Mouse (Mus musculus) hindbrain, embryonic 12.5 days (tissue): ENCODE results near the gene Celf2. TPM values are rescaled to one million over a fixed set of nuclear protein-coding genes. Genes with fewer than 3 reads are reported as not detected.
A peak's percentile ranks its signal among the peaks of the same experiment; 100 is the strongest.

Experiments used
- ATAC-seq: fragments of 200-750 bp; cut with Nextera tagmentation; 2 replicates; pipeline ENCODE4 v1.8.0; 2017; ENCODE audit warnings: moderate TSS enrichment; ENCODE audit not compliant: low FRiP score
- H3K27ac ChIP-seq: fragments of 300-500 bp; sonication (generic); 2 replicates; pipeline ENCODE4 v1.5.1; 2016; ENCODE audit warnings: mild to moderate bottlenecking
- H3K27me3 ChIP-seq: fragments of 300-500 bp; sonication (generic); 2 replicates; pipeline ENCODE4 v1.6.1; 2016; ENCODE audit warnings: mild to moderate bottlenecking
- H3K36me3 ChIP-seq: fragments of 300-500 bp; sonication (generic); 2 replicates; pipeline ENCODE4 v1.6.1; 2016; ENCODE audit warnings: mild to moderate bottlenecking
- H3K4me1 ChIP-seq: fragments of 300-500 bp; sonication (generic); 2 replicates; pipeline ENCODE4 v1.6.1; 2016
- H3K4me2 ChIP-seq: fragments of 300-500 bp; sonication (generic); replicated peaks from 2 replicates; pipeline ENCODE4 v1.6.1; 2016; ENCODE audit warnings: mild to moderate bottlenecking
- H3K4me3 ChIP-seq: fragments of 300-500 bp; sonication (generic); 2 replicates; pipeline ENCODE4 v1.5.1; 2016; ENCODE audit warnings: mild to moderate bottlenecking
- H3K9ac ChIP-seq: fragments of 300-500 bp; sonication (generic); 2 replicates; pipeline ENCODE4 v1.6.1; 2016; ENCODE audit warnings: mild to moderate bottlenecking, moderate library complexity
- H3K9me3 ChIP-seq: fragments of 300-500 bp; sonication (generic); replicated peaks from 2 replicates; pipeline ENCODE4 v1.6.1; 2016; ENCODE audit warnings: mild to moderate bottlenecking
- WGBS: fragments of 180-500 bp; shearing (Covaris S2); methylation state at CpG from one replicate; pipeline ENCODE4 v1.1.7; 2016; 5-methylcytosine and 5-hydroxymethylcytosine counted together
- polyA plus RNA-seq: library from polyadenylated mRNA; unstranded; fragments of >200 nt; fragmentation: Nextera tagmentation; extraction: Ambion mirVana; gene quantifications from 2 replicates; pipeline ENCODE4 v1.2.1, GENCODE M21; 2016

The Celf2 gene
- polyA plus RNA-seq, 1 experiment from 2014 or later = 108 TPM

DNA sequence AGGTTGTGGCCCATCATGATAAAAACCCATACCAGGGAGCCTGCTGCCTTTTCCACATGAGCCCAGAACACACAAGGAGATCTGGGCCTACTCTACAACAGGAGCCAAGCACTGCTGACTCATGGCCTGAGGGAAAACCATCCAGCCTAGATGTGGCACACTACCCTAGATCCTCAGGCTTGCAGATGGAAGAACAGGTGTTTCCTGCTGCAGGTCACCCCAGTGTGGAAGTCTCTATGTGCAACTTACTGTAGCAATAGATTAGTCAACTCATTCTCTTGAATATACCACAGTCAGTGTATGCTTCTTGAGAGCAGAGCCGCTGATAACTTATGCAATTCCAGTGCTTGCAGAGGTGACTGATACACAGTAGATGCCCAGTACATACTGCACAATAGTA lies 612.5 kb downstream of the Celf2 start:
- Histone ChIP-seq H3K9me3 (no peaks in the 10 kb centered on the region), H3K4me1 (no peaks in the 10 kb centered on the region), H3K9ac (no peak overlapping the region), H3K27ac (no peak overlapping the region), H3K27me3 (no peaks in the 10 kb centered on the region), H3K4me3 (no peak overlapping the region), H3K4me2 (no peak overlapping the region), H3K36me3 (no peaks in the 10 kb centered on the region)
- WGBS = 91% methylated on average over 1 of the region's 1 CpGs
- no peak for ATAC-seq

DNA sequence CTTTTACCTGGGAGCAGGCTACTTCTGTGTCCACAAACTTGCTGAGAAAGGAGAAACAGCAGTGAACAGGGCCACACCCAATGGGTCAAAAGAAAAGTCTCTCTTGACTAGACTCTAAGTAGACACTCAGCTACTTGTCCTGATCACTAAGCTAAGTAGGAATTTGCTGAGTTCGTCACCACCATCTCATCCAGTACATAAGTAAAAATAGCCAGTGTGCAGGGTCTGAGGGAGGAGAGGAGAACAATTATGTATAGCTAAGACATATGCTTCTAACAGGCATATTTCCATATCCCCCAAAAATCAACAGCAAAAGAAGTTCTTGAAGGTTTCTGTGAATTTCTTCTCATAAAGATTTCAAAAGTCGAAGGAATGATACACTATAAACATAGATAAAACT lies 615.8 kb downstream of the Celf2 start:
- Histone ChIP-seq H3K27ac (no peak overlapping the region), H3K4me2 (no peak overlapping the region), H3K9ac (no peak overlapping the region), H3K4me1 (no peaks in the 10 kb centered on the region), H3K36me3 (no peaks in the 10 kb centered on the region), H3K27me3 (no peaks in the 10 kb centered on the region), H3K4me3 (no peak overlapping the region), H3K9me3 (no peaks in the 10 kb centered on the region)
- ATAC-seq = no peak
- 84% methylated on average over 2 of the region's 2 CpGs for WGBS

DNA sequence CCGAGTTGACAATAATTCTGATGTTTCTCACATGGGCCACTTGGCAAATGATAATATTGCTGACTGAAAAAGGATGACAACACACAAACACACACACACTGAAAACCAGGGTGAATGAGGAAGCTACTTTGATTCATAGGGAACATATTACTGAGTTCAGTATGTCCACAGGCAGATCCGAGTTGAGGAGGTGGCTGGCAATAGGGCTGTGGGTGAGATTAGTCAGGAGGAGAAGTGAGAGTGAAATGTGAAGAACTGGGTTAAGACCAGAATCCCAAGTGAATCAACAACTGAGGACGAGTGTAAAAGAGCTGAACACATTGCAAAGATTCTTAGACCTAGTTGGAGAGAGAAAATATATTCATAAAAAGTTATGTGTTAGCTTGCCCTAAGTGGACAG lies 616.3 kb downstream of the Celf2 start:
- no peak overlapping the region for H3K4me2 ChIP-seq
- no peak overlapping the region for H3K9ac ChIP-seq
- H3K27me3 ChIP-seq = no peaks in the 10 kb centered on the region
- H3K4me3 ChIP-seq = no peak overlapping the region
- H3K4me1 ChIP-seq = no peaks in the 10 kb centered on the region
- H3K36me3 ChIP-seq = no peaks in the 10 kb centered on the region
- WGBS = 78% methylated on average over 3 of the region's 3 CpGs
- ATAC-seq = no peak
- no peak overlapping the region for H3K27ac ChIP-seq
- H3K9me3 ChIP-seq = no peaks in the 10 kb centered on the region

DNA sequence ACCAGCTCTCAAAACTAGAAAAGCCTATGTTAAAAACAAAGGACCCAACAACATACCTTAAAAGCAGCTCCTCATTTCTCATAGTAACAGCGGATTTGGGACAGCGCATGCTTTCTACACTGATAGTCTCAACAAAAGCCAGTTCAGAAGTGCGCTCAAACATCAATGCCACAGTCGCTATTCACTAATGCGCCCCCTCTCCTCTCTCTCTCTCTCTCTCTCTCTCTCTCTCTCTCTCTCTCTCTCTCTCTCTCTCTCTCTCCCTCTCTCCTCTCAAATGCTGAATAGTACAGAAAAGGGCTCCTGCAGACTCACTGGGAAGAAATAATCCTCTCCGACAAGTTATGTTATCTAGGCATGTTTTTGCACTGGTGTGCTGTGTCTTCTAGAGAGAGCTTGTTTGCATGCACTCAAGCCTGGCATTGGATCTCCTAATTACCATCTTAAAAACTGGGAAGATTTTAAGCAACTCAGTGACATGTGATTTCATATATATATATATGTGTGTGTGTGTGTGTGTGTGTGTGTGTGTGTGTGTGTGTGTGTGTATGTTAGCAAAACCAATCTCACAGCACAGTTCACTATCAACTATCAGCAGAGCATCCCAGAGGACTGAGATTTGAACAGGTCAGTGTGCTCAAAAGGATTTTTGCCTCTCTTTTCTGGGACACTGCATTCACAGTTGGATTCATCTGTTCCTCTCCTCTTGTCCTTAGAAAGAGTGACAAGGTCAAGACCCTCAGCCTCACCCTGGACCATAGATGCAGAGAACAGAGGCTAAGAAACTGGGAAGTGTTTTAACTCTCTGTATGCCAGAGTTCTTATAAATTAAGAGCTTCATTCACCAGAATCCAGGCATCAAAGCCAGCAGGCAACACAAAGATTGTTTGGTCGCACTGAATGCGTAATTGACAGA lies 624.3 kb downstream of the Celf2 start:
- no peaks in the 10 kb centered on the region for H3K27me3 ChIP-seq

DNA sequence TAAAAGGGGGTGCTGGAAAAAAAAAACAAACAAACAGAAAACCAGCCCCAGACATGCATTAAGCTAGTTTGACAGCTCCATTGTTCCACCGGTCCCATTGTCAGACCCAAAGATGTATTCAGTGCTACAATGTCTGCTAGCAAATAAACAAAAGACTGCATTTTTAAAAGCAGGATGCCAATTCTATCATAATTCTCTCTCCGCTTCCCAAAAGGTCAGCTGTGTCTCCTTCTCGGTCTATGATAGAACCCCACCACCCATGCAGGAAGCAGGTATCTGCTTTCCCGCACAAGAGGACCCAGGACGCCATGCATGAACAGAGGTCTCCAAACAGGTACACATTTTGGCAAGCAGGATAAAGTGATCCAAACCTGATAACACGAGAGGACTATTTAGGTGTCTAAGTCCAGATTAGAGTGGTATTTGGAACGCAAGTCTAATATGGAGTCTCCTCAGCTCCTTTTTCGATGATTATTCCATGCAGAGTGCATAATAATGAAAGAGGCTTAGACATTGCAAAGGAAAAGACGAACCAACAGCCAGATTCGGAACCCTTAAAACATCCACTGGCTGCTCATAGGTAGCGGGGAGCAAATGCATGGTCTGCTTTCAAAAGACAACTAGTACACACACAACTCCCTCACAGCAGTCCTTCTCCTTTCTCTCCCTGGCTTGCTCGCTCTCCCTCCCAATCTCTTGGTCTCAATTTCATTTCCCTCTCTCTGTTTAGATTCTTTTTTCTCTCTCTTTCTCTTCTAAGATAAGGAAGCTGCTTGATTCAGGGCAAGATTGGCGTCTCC lies 625.2 kb downstream of the Celf2 start:
- Histone ChIP-seq H3K4me3 (peak overlapping the region; percentile 52), H3K27me3 (no peaks in the 10 kb centered on the region), H3K9me3 (no peaks in the 10 kb centered on the region), H3K9ac (peak overlapping the region; percentile 75), H3K27ac (peak overlapping the region; percentile 93), H3K36me3 (no peaks in the 10 kb centered on the region), H3K4me2 (peak overlapping the region; percentile 49), H3K4me1 (peaks cover 22% of the 10 kb centered on the region)
- peak; percentile 61 for ATAC-seq
- WGBS = 23% methylated on average over 13 of the region's 13 CpGs

More for the DNA sequence above, 624.3 kb downstream of the Celf2 start:
- H3K4me3 ChIP-seq = peak overlapping the region; percentile 52
- 18% methylated on average over 8 of the region's 8 CpGs for WGBS
- peak overlapping the region; percentile 75 for H3K9ac ChIP-seq
- peak; percentile 71 for ATAC-seq
- H3K4me1 ChIP-seq = peaks cover 22% of the 10 kb centered on the region
- H3K9me3 ChIP-seq = no peaks in the 10 kb centered on the region
- H3K27ac ChIP-seq = peak overlapping the region; percentile 93
- peak overlapping the region; percentile 49 for H3K4me2 ChIP-seq
- no peaks in the 10 kb centered on the region for H3K36me3 ChIP-seq

DNA sequence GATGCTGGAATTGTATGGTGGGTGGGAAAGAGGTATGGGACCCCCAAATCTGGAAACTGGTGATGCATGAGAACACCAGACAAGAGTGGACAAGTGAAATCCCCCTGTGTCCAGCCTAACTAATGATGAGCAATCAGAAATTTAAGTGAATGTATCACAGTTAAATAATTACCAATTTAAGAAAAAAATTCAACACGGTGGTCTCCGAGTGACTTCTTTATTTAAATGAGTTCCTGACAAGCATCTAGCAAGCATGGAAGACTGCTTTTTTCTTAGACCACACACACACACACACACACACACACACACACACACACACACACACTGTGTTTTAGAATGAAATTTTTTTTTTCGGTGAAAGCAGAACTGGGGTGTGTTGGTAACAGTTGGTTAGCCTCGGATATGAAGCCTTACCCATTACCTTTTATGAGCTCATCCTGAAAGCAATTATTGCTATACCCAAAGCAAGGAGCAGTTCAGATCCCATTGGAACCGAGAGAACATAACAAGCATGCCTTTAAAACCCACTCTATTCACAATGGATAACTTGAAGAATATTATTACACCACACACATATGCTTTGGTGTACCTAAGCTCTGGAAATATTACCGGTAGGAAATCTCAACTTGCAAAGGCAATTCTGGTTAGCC lies 627.0 kb downstream of the Celf2 start:
- no peak overlapping the region; the same call in 1 of the 2 replicates for H3K27ac ChIP-seq
- WGBS = 46% methylated on average over 6 of the region's 6 CpGs
- peak overlapping the region; percentile 41 for H3K9ac ChIP-seq
- H3K4me3 ChIP-seq = peak overlapping the region; percentile 24
- H3K9me3 ChIP-seq = no peaks in the 10 kb centered on the region
- no peak for ATAC-seq
- H3K27me3 ChIP-seq = no peaks in the 10 kb centered on the region
- H3K36me3 ChIP-seq = no peaks in the 10 kb centered on the region
- peak overlapping the region; percentile 48 for H3K4me2 ChIP-seq
- peaks cover 22% of the 10 kb centered on the region for H3K4me1 ChIP-seq

DNA sequence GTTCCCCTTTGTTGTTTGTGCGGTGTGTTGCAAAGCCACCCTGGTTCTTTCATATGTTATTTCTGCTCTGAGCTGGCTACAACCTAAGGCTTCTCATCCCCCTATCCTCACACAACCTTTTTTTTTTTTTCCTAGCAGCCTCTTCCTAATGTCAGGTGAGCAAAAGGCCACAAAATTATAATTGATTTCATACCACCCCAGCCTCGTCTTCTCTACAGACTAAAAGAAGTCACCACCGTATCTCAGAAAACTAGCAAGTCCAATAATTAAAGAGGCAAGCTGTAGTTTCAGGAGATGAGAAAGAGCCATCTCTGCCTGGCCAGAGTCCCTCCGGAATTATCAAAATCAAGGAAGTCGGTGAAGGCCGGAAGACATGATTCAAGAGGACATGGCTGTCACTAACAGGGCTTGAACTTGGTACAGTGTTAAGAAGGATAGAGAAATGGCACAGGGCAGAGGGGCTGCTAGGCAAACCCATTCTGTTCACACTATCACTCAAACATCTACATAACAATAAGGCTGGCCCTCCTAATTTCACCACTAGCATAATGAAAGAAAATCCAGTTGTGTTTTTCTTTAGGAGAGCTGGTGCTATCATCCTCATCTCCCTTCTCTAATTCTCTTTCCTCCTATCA lies 628.3 kb downstream of the Celf2 start:
- no peak overlapping the region for H3K27ac ChIP-seq
- peak overlapping the region; percentile 48 for H3K4me2 ChIP-seq
- ATAC-seq = no peak
- no peak overlapping the region for H3K4me3 ChIP-seq
- 68% methylated on average over 6 of the region's 6 CpGs for WGBS
- no peaks in the 10 kb centered on the region for H3K9me3 ChIP-seq
- peaks cover 29% of the 10 kb centered on the region for H3K4me1 ChIP-seq
- no peaks in the 10 kb centered on the region for H3K27me3 ChIP-seq
- H3K9ac ChIP-seq = no peak overlapping the region
- H3K36me3 ChIP-seq = no peaks in the 10 kb centered on the region

DNA sequence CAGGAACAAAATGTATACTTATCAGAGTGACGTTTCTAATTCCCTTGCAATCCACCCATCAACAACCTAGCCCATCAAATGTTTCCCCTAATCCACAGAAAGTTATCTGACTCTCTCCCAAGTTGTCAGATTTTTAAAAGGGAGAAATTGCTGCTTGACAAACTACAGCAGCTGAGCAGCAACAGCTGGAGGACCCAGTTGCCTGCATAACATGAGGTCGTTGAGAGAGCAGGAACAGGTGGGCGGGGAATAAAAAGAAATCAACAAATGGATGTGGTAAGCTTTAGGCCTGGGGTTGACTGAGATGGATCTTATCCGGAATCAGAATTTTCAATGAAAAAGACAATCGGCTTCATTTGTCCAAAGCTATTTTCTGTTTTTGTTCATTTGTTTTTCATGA lies 632.3 kb downstream of the Celf2 start:
- Histone ChIP-seq H3K4me2 (no peak overlapping the region), H3K36me3 (no peaks in the 10 kb centered on the region), H3K9me3 (no peaks in the 10 kb centered on the region), H3K4me3 (no peak overlapping the region), H3K4me1 (peaks cover 33% of the 10 kb centered on the region), H3K9ac (no peak overlapping the region), H3K27me3 (no peaks in the 10 kb centered on the region), H3K27ac (no peak overlapping the region)
- no peak for ATAC-seq
- WGBS = 69% methylated on average over 5 of the region's 5 CpGs

DNA sequence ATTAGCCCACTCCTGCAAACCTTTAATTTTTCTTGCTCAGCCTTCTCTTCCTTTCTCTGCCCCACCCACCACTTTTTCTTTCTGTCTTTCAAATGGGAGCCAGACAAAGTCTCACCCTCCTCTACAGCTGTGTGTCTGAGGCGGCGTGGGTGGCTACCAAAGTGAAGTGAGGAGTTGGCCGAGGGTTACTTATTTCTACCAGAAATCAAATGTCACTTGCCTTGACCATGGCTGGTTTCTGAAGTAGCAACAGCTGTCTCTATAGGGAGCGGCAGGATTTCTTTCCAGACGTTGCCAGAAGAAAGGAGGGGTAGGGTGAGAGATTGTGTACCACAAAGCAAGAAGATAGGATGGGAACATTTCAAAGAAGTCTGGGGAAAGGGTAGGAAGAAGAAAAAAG lies 632.8 kb downstream of the Celf2 start:
- Histone ChIP-seq H3K4me2 (no peak overlapping the region), H3K36me3 (no peaks in the 10 kb centered on the region), H3K27me3 (no peaks in the 10 kb centered on the region), H3K9ac (no peak overlapping the region), H3K4me3 (no peak overlapping the region), H3K4me1 (peaks cover 30% of the 10 kb centered on the region), H3K9me3 (no peaks in the 10 kb centered on the region), H3K27ac (no peak overlapping the region)
- 39% methylated on average over 5 of the region's 5 CpGs for WGBS
- no peak for ATAC-seq

DNA sequence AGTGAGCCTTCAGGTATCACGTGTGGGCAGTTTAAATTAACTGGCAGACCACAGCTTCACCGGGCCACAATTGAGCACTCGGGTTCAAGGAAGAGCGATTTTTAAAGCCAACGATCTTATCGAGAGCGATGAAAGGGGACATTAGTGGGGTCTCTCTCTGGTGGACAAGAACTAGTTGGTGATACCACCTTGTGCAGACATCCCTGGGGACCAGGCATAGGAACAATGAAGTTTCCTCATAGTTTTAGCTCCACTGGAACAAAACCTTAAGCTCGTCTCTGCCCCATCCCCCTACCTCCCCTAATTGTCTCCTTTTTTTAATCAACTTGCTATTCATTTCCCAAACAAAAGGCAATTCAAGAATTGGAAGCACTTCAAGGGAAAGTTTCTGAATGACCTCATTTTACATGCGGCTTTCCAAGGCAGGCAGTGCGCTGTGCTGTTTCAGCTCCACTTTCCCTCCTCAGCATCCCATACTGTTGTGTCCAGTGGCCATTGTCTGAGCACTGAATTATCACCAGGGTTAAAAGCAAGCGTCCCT lies 634.2 kb downstream of the Celf2 start:
- H3K4me3 ChIP-seq = no peak overlapping the region
- ATAC-seq = peak; percentile 47; the same call in 1 of the 2 replicates
- H3K27ac ChIP-seq = peak overlapping the region; percentile 30
- H3K4me2 ChIP-seq = peak overlapping the region; percentile 37
- peaks cover 24% of the 10 kb centered on the region for H3K4me1 ChIP-seq
- H3K9ac ChIP-seq = peak overlapping the region; percentile 42; the same call in 1 of the 2 replicates
- no peaks in the 10 kb centered on the region for H3K9me3 ChIP-seq
- WGBS = 10% methylated on average over 11 of the region's 11 CpGs
- no peaks in the 10 kb centered on the region for H3K27me3 ChIP-seq
- no peaks in the 10 kb centered on the region for H3K36me3 ChIP-seq

DNA sequence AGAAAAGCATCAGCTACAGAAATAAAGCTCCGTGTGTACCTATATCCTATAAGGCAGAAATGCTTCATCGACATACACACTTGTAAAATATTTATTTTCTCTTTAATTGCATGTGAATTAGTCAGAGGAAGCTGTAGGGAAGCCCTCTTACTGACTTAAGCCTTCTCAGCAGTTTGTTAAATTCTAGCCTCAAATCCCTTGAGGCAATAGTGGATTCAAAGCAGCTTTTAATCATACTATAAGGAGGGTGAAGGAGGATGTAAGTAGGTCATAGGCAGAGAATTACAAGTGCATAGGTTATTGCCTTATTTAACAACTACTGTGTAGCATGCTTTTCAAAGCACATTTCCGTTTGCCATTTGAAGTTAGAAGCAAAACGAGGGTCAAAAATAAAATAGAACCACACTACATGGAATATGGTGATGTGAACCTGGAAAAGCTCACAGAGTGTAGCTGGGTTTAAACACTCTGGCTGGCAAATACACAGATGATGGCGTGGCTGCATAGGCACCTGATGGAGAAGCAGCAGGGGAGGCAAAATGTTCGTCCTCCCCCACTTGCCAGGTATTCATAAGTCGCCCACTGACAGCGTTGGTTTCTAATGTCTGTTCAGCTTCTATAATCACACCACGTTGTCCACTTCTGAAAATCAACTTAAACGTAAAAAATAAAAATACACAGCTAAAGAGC lies 635.0 kb downstream of the Celf2 start:
- Histone ChIP-seq H3K27ac (no peak overlapping the region; the same call in 1 of the 2 replicates), H3K27me3 (no peaks in the 10 kb centered on the region), H3K4me2 (peak overlapping the region; percentile 37), H3K4me3 (no peak overlapping the region), H3K4me1 (peaks cover 29% of the 10 kb centered on the region), H3K9me3 (no peaks in the 10 kb centered on the region), H3K36me3 (no peaks in the 10 kb centered on the region), H3K9ac (no peak overlapping the region)
- no peak for ATAC-seq
- WGBS = 32% methylated on average over 10 of the region's 10 CpGs
